Mouse (Mus musculus): ENCODE results near the gene Zfp90.
A peak's percentile ranks its signal among the peaks of the same experiment; 100 is the strongest.
"Not testable (repeated sequence)": the region's sequence is repeated elsewhere in the genome, so short reads cannot be mapped to it uniquely, and the experiment has no call there.

Gene Zfp90

GRCm38 (mm10) chr8:106415182-106415971 lies at the start of gene Zfp90:
Zfp90 (plus strand) TSS chr8:106415327.
- peak; percentile 90 for DNase-seq (ENCODE audit: low read depth, low spot score)

- no peak for DNase-seq (ENCODE audit: low read depth, low spot score)
These were observed 46.6 kb upstream of the Zfp90 start for GRCm38 (mm10) chr8:106368501-106368900.

GRCm38 (mm10) chr8:106369069-106369468 lies 46.1 kb upstream of the Zfp90 start:
- DNase-seq (ENCODE audit: low read depth, low spot score), result no peak

GRCm38 (mm10) chr8:106375957-106376356 lies 39.2 kb upstream of the Zfp90 start:
- no peak for DNase-seq (ENCODE audit: low read depth, low spot score)

GRCm38 (mm10) chr8:106376862-106377261 lies 38.3 kb upstream of the Zfp90 start:
- DNase-seq (ENCODE audit: low read depth, low spot score), result no peak

- DNase-seq (ENCODE audit: low read depth, low spot score), result no peak
These were observed 36.6 kb upstream of the Zfp90 start for GRCm38 (mm10) chr8:106378501-106379048.

GRCm38 (mm10) chr8:106379357-106379756 lies 35.8 kb upstream of the Zfp90 start:
- DNase-seq (ENCODE audit: low read depth, low spot score), result no peak

GRCm38 (mm10) chr8:106381026-106381425 lies 34.1 kb upstream of the Zfp90 start:
- no peak for DNase-seq (ENCODE audit: low read depth, low spot score)

- DNase-seq (ENCODE audit: low read depth, low spot score), result no peak
These were observed 27.2 kb upstream of the Zfp90 start for GRCm38 (mm10) chr8:106387801-106388415.

- DNase-seq (ENCODE audit: low read depth, low spot score), result no peak
These were observed 20.6 kb upstream of the Zfp90 start for GRCm38 (mm10) chr8:106394493-106394892.

GRCm38 (mm10) chr8:106399694-106400093 lies 15.4 kb upstream of the Zfp90 start:
- no peak for DNase-seq (ENCODE audit: low read depth, low spot score)

- DNase-seq (ENCODE audit: low read depth, low spot score), result no peak
These were observed 14.9 kb upstream of the Zfp90 start for GRCm38 (mm10) chr8:106400181-106400580.

- DNase-seq (ENCODE audit: low read depth, low spot score), result no peak
These were observed 11.7 kb upstream of the Zfp90 start for GRCm38 (mm10) chr8:106403246-106403933.

GRCm38 (mm10) chr8:106404825-106405224 lies 10.3 kb upstream of the Zfp90 start:
- no peak for DNase-seq (ENCODE audit: low read depth, low spot score)

GRCm38 (mm10) chr8:106405810-106406209 lies 9.3 kb upstream of the Zfp90 start:
- DNase-seq (ENCODE audit: low read depth, low spot score), result no peak

- no peak for DNase-seq (ENCODE audit: low read depth, low spot score)
These were observed 5.1 kb upstream of the Zfp90 start for GRCm38 (mm10) chr8:106410055-106410454.

GRCm38 (mm10) chr8:106410564-106410963 lies 4.6 kb upstream of the Zfp90 start:
- DNase-seq (ENCODE audit: low read depth, low spot score), result no peak

GRCm38 (mm10) chr8:106411783-106412451 lies 3.2 kb upstream of the Zfp90 start:
- peak; percentile 56 for DNase-seq (ENCODE audit: low read depth, low spot score)

GRCm38 (mm10) chr8:106417692-106418091 lies 2.6 kb downstream of the Zfp90 start:
- DNase-seq (ENCODE audit: low read depth, low spot score), result no peak

GRCm38 (mm10) chr8:106431088-106431487 lies 16.0 kb downstream of the Zfp90 start:
- no peak for DNase-seq (ENCODE audit: low read depth, low spot score)

- not testable (repeated sequence) for DNase-seq (ENCODE audit: low read depth, low spot score)
These were observed 16.8 kb downstream of the Zfp90 start for GRCm38 (mm10) chr8:106431952-106432351.

All from embryo, embryonic 11.5 days (tissue).